Mouse (Mus musculus): ENCODE results near the gene Fam53b. TPM values are rescaled to one million over a fixed set of nuclear protein-coding genes. Genes with fewer than 3 reads are reported as not detected.

Fam53b gene
- polyA plus RNA-seq, 1 experiment from 2014 or later, result 20.4 TPM

- DNase-seq (ENCODE audit: low spot score), result no peak
- H3K36me3 ChIP-seq (ENCODE audit: control insufficient read depth, insufficient read depth, low read length), result peaks cover 15% of the 10 kb centered on the region
- ATAC-seq (replicated peaks; ENCODE audit: low FRiP score, low TSS enrichment, low read depth), result no peak
- no peak overlapping the region for H3K27ac ChIP-seq (ENCODE audit: low read depth)
- H3K4me1 ChIP-seq (replicated peaks; ENCODE audit: control insufficient read depth, insufficient read depth, low read length), result 0 out of 2 replicates have a peak, but pooled peaks cover 12% of the 10 kb centered on the region
- no peaks in the 10 kb centered on the region for H3K27me3 ChIP-seq (replicated peaks; ENCODE audit: control insufficient read depth, insufficient read depth, low read length)
- WGBS, result 89% methylated on average over 6 of the region's 6 CpGs
- H3K9ac ChIP-seq (ENCODE audit: low read length), result no peak overlapping the region
- H3K4me3 ChIP-seq (ENCODE audit: low read depth, low read length), result no peak overlapping the region
- H3K9me3 ChIP-seq (ENCODE audit: control insufficient read depth, low read length), result no peaks in the 10 kb centered on the region
- no peak overlapping the region for H3K4me2 ChIP-seq (ENCODE audit: low read length)
Measured at GRCm38 (mm10) chr7:132763351-132763750, 50.3 kb downstream of the Fam53b start.

- H3K9me3 ChIP-seq (ENCODE audit: control insufficient read depth, low read length), result no peaks in the 10 kb centered on the region
- no peak overlapping the region for H3K27ac ChIP-seq (ENCODE audit: low read depth)
- H3K27me3 ChIP-seq (replicated peaks; ENCODE audit: control insufficient read depth, insufficient read depth, low read length), result no peaks in the 10 kb centered on the region
- H3K4me2 ChIP-seq (ENCODE audit: low read length), result no peak overlapping the region
- peaks cover 31% of the 10 kb centered on the region for H3K36me3 ChIP-seq (ENCODE audit: control insufficient read depth, insufficient read depth, low read length)
- DNase-seq (ENCODE audit: low spot score) (no peak), ATAC-seq (replicated peaks; ENCODE audit: low FRiP score, low TSS enrichment, low read depth) (no peak)
- 85% methylated on average over 2 of the region's 2 CpGs for WGBS
- H3K4me1 ChIP-seq (replicated peaks; ENCODE audit: control insufficient read depth, insufficient read depth, low read length), result 0 out of 2 replicates have a peak, but pooled peaks cover 11% of the 10 kb centered on the region
- no peak overlapping the region for H3K4me3 ChIP-seq (ENCODE audit: low read depth, low read length)
- H3K9ac ChIP-seq (ENCODE audit: low read length), result no peak overlapping the region
Measured at GRCm38 (mm10) chr7:132761409-132761808, 52.3 kb downstream of the Fam53b start.

DNA sequence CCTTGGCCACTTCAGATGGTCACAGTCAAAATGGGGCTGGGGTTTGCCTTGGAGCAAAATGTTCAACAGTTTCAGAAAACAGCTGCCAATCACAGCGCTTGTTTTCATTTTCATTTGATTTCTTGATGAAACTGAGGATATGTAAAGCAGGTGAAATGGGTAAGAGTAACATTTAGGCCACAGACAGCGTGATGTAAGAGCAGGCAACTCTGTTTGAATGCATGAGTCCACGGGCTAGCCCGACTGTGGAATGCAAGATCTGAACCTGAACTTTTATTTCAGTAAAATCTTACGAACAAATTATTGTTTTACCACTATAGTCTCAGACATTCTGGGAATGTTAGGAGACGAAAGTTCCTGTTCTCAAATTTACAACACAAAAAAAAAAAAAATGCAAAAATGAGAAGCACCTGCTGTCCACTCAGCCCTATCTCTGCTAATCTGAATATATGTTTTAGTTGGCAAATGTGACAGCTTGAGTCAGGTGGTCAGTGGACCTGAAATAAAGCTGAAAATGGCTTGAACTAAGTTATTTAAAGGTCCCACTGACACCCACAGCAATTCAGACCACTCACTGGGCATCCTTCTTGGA lies 53.0 kb downstream of the Fam53b start:
- Histone ChIP-seq H3K9ac (ENCODE audit: low read length) (no peak overlapping the region), H3K4me3 (ENCODE audit: low read depth, low read length) (no peak overlapping the region), H3K9me3 (ENCODE audit: control insufficient read depth, low read length) (no peaks in the 10 kb centered on the region), H3K4me2 (ENCODE audit: low read length) (no peak overlapping the region), H3K4me1 (replicated peaks; ENCODE audit: control insufficient read depth, insufficient read depth, low read length) (0 out of 2 replicates have a peak, but pooled peaks cover 7% of the 10 kb centered on the region), H3K36me3 (ENCODE audit: control insufficient read depth, insufficient read depth, low read length) (peaks cover 31% of the 10 kb centered on the region), H3K27me3 (replicated peaks; ENCODE audit: control insufficient read depth, insufficient read depth, low read length) (no peaks in the 10 kb centered on the region), H3K27ac (ENCODE audit: low read depth) (no peak overlapping the region)
- ATAC-seq (replicated peaks; ENCODE audit: low FRiP score, low TSS enrichment, low read depth) (no peak), DNase-seq (ENCODE audit: low spot score) (no peak)
- WGBS, result 90% methylated on average over 6 of the region's 6 CpGs

DNA sequence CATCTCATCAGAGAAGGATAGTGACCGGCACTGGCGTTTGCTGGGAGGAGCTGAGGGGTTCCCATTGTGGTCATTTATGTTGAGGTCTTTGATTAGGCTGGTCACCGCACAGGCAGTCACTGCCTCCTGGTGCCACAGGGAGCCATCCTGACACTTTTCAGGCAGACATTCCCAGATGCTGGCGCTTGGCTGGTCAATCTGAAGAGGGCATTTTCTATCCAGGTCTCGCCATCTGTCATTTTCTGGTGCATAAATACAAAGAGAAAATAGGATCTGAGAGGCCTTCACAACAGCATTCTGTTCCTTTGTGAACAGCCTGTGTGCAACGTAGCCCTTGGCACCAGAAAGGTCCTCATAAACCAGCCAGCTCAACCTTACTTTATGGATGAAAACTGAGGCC lies 53.8 kb downstream of the Fam53b start:
- no peak for DNase-seq (ENCODE audit: low spot score)
- 89% methylated on average over 6 of the region's 6 CpGs for WGBS

DNA sequence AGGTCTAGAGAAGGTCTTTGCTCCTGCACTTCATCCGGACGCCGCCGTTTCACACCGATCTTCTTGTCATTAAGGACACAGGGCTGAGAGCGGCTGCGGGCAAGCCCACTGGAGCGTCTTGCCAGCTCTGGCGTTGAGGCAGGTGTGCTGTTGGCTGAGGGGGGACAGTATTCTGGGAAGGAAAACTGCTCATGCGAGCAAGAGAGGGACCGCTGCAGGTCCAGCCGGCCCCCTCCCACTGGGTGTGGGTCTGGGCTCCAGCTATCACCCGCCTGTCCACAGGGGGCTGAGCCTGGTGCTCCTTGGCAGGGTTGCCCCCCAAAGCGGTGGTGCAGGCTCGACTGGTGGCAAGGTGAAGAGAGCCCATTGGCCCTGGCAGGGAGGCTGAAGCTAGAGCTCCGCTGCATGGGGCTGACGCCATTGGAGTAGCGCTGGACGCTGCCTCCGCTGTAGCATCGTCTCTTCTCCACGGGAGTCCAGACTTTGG lies 54.2 kb downstream of the Fam53b start:
- no peak overlapping the region for H3K27ac ChIP-seq (ENCODE audit: low read depth)
- H3K4me2 ChIP-seq (ENCODE audit: low read length), result no peak overlapping the region
- H3K27me3 ChIP-seq (replicated peaks; ENCODE audit: control insufficient read depth, insufficient read depth, low read length), result no peaks in the 10 kb centered on the region
- peaks cover 13% of the 10 kb centered on the region; the same call in 1 of the 2 replicates for H3K4me1 ChIP-seq (replicated peaks; ENCODE audit: control insufficient read depth, insufficient read depth, low read length)
- peaks cover 31% of the 10 kb centered on the region for H3K36me3 ChIP-seq (ENCODE audit: control insufficient read depth, insufficient read depth, low read length)
- WGBS, result 92% methylated on average over 22 of the region's 22 CpGs
- no peak overlapping the region for H3K4me3 ChIP-seq (ENCODE audit: low read depth, low read length)
- no peak for DNase-seq (ENCODE audit: low spot score)
- no peaks in the 10 kb centered on the region for H3K9me3 ChIP-seq (ENCODE audit: control insufficient read depth, low read length)
- ATAC-seq (replicated peaks; ENCODE audit: low FRiP score, low TSS enrichment, low read depth), result no peak
- no peak overlapping the region for H3K9ac ChIP-seq (ENCODE audit: low read length)

More for the DNA sequence above, 53.8 kb downstream of the Fam53b start:
- Histone ChIP-seq H3K4me2 (ENCODE audit: low read length) (no peak overlapping the region), H3K4me3 (ENCODE audit: low read depth, low read length) (no peak overlapping the region), H3K9me3 (ENCODE audit: control insufficient read depth, low read length) (no peaks in the 10 kb centered on the region), H3K27me3 (replicated peaks; ENCODE audit: control insufficient read depth, insufficient read depth, low read length) (no peaks in the 10 kb centered on the region), H3K4me1 (replicated peaks; ENCODE audit: control insufficient read depth, insufficient read depth, low read length) (peaks cover 9% of the 10 kb centered on the region; the same call in 1 of the 2 replicates), H3K36me3 (ENCODE audit: control insufficient read depth, insufficient read depth, low read length) (peaks cover 31% of the 10 kb centered on the region), H3K27ac (ENCODE audit: low read depth) (no peak overlapping the region), H3K9ac (ENCODE audit: low read length) (no peak overlapping the region)
- no peak for ATAC-seq (replicated peaks; ENCODE audit: low FRiP score, low TSS enrichment, low read depth)

GRCm38 (mm10) chr7:132758875-132759274 lies 54.8 kb downstream of the Fam53b start:
- 67% methylated on average over 5 of the region's 5 CpGs for WGBS
- no peaks in the 10 kb centered on the region for H3K27me3 ChIP-seq (replicated peaks; ENCODE audit: control insufficient read depth, insufficient read depth, low read length)
- no peak overlapping the region for H3K4me3 ChIP-seq (ENCODE audit: low read depth, low read length)
- no peak overlapping the region for H3K9ac ChIP-seq (ENCODE audit: low read length)
- H3K4me2 ChIP-seq (ENCODE audit: low read length), result no peak overlapping the region
- peaks cover 17% of the 10 kb centered on the region; the same call in 1 of the 2 replicates for H3K4me1 ChIP-seq (replicated peaks; ENCODE audit: control insufficient read depth, insufficient read depth, low read length)
- H3K27ac ChIP-seq (ENCODE audit: low read depth), result no peak overlapping the region
- DNase-seq (ENCODE audit: low spot score) (no peak), ATAC-seq (replicated peaks; ENCODE audit: low FRiP score, low TSS enrichment, low read depth) (no peak)
- H3K9me3 ChIP-seq (ENCODE audit: control insufficient read depth, low read length), result no peaks in the 10 kb centered on the region
- peaks cover 31% of the 10 kb centered on the region for H3K36me3 ChIP-seq (ENCODE audit: control insufficient read depth, insufficient read depth, low read length)

GRCm38 (mm10) chr7:132756325-132756724 lies 57.4 kb downstream of the Fam53b start:
- H3K36me3 ChIP-seq (ENCODE audit: control insufficient read depth, insufficient read depth, low read length), result peaks cover 35% of the 10 kb centered on the region
- H3K9ac ChIP-seq (ENCODE audit: low read length), result no peak overlapping the region
- H3K4me2 ChIP-seq (ENCODE audit: low read length), result no peak overlapping the region
- WGBS, result 87% methylated on average over 5 of the region's 5 CpGs
- H3K27me3 ChIP-seq (replicated peaks; ENCODE audit: control insufficient read depth, insufficient read depth, low read length), result no peaks in the 10 kb centered on the region
- H3K4me3 ChIP-seq (ENCODE audit: low read depth, low read length), result no peak overlapping the region
- peak overlapping the region; percentile 54; the same call in 1 of the 2 replicates for H3K27ac ChIP-seq (ENCODE audit: low read depth)
- H3K4me1 ChIP-seq (replicated peaks; ENCODE audit: control insufficient read depth, insufficient read depth, low read length), result peaks cover 10% of the 10 kb centered on the region; the same call in 1 of the 2 replicates
- ATAC-seq (replicated peaks; ENCODE audit: low FRiP score, low TSS enrichment, low read depth), result peak; percentile 73
- no peaks in the 10 kb centered on the region for H3K9me3 ChIP-seq (ENCODE audit: control insufficient read depth, low read length)
- DNase-seq (ENCODE audit: low spot score), result peak; percentile 54

DNA sequence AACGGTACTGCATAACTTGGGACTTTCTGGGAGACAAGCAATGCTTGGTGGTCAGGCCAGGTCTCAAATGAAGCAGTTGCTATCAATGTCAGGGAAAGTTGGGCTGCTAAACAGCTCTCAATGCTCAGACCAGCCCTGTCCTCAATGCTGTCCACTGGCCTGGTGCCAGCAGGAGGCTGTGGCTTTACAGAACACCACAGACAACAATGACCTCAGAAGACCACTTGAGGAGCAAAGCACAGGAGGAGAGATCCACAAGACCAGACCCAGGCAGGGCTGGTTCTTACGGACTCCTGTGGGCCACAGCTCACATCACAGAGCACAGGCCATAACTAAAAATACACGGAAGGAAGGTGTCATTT lies 59.3 kb downstream of the Fam53b start:
- no peak overlapping the region for H3K9ac ChIP-seq (ENCODE audit: low read length)
- no peak for DNase-seq (ENCODE audit: low spot score)
- 51% methylated on average over 3 of the region's 3 CpGs for WGBS

More for the DNA sequence above, 59.3 kb downstream of the Fam53b start:
- Histone ChIP-seq H3K27me3 (replicated peaks; ENCODE audit: control insufficient read depth, insufficient read depth, low read length) (no peaks in the 10 kb centered on the region), H3K4me2 (ENCODE audit: low read length) (no peak overlapping the region), H3K36me3 (ENCODE audit: control insufficient read depth, insufficient read depth, low read length) (peaks cover 32% of the 10 kb centered on the region), H3K9me3 (ENCODE audit: control insufficient read depth, low read length) (no peaks in the 10 kb centered on the region), H3K4me3 (ENCODE audit: low read depth, low read length) (no peak overlapping the region), H3K4me1 (replicated peaks; ENCODE audit: control insufficient read depth, insufficient read depth, low read length) (peaks cover 10% of the 10 kb centered on the region; the same call in 1 of the 2 replicates), H3K27ac (ENCODE audit: low read depth) (peak overlapping the region; percentile 30)
- no peak for ATAC-seq (replicated peaks; ENCODE audit: low FRiP score, low TSS enrichment, low read depth)

All from intestine, embryonic 14.5 days (tissue).